Mouse (Mus musculus): ENCODE data around the gene Dclk2. TPM values are rescaled to one million over a fixed set of nuclear protein-coding genes. Genes with fewer than 3 reads are reported as not detected.
A peak's percentile ranks its signal among the peaks of the same experiment; 100 is the strongest.

Dclk2 gene
- polyA plus RNA-seq, 1 experiment from 2014 or later = 4.6 TPM

- no peaks in the 10 kb centered on the region for H3K27me3 ChIP-seq (ENCODE audit: control insufficient read depth, insufficient read depth, low read length)
- H3K9ac ChIP-seq (ENCODE audit: low read length) = no peak overlapping the region
- no peak overlapping the region for H3K4me2 ChIP-seq (ENCODE audit: low read depth, low read length)
- H3K27ac ChIP-seq (ENCODE audit: low read length) = no peak overlapping the region
- H3K9me3 ChIP-seq (replicated peaks; ENCODE audit: control insufficient read depth, low read length) = no peaks in the 10 kb centered on the region
- H3K4me3 ChIP-seq (replicated peaks; ENCODE audit: low read length) = no peak overlapping the region
- no peaks in the 10 kb centered on the region for H3K36me3 ChIP-seq (ENCODE audit: control insufficient read depth, insufficient read depth, low read length)
- no peak for ATAC-seq (ENCODE audit: insufficient read depth, low FRiP score)
- 0 out of 2 replicates have a peak, but pooled peaks cover 4% of the 10 kb centered on the region for H3K4me1 ChIP-seq (ENCODE audit: control insufficient read depth, insufficient read depth, low read length)
- 24% methylated on average over 10 of the region's 10 CpGs for WGBS
These were observed 100.3 kb downstream of the Dclk2 start for GRCm38 (mm10) chr3:86820344-86820743.

- WGBS = 93% methylated on average over 6 of the region's 6 CpGs
- no peak for ATAC-seq (ENCODE audit: insufficient read depth, low FRiP score)
- no peak overlapping the region for H3K27ac ChIP-seq (ENCODE audit: low read length)
These were observed 101.3 kb downstream of the Dclk2 start for GRCm38 (mm10) chr3:86819372-86819771.

GRCm38 (mm10) chr3:86818001-86818585 lies 102.6 kb downstream of the Dclk2 start:
- Histone ChIP-seq H3K36me3 (ENCODE audit: control insufficient read depth, insufficient read depth, low read length) (no peaks in the 10 kb centered on the region), H3K4me3 (replicated peaks; ENCODE audit: low read length) (no peak overlapping the region), H3K27me3 (ENCODE audit: control insufficient read depth, insufficient read depth, low read length) (no peaks in the 10 kb centered on the region), H3K9ac (ENCODE audit: low read length) (no peak overlapping the region), H3K4me1 (ENCODE audit: control insufficient read depth, insufficient read depth, low read length) (0 out of 2 replicates have a peak, but pooled peaks cover 4% of the 10 kb centered on the region), H3K27ac (ENCODE audit: low read length) (no peak overlapping the region), H3K9me3 (replicated peaks; ENCODE audit: control insufficient read depth, low read length) (no peaks in the 10 kb centered on the region), H3K4me2 (ENCODE audit: low read depth, low read length) (no peak overlapping the region)
- no peak for ATAC-seq (ENCODE audit: insufficient read depth, low FRiP score)
- 46% methylated on average over 13 of the region's 13 CpGs for WGBS

More at GRCm38 (mm10) chr3:86819372-86819771, 101.3 kb downstream of the Dclk2 start:
- Histone ChIP-seq H3K9me3 (replicated peaks; ENCODE audit: control insufficient read depth, low read length) (no peaks in the 10 kb centered on the region), H3K4me2 (ENCODE audit: low read depth, low read length) (no peak overlapping the region), H3K36me3 (ENCODE audit: control insufficient read depth, insufficient read depth, low read length) (no peaks in the 10 kb centered on the region), H3K27me3 (ENCODE audit: control insufficient read depth, insufficient read depth, low read length) (no peaks in the 10 kb centered on the region), H3K4me3 (replicated peaks; ENCODE audit: low read length) (no peak overlapping the region), H3K9ac (ENCODE audit: low read length) (no peak overlapping the region), H3K4me1 (ENCODE audit: control insufficient read depth, insufficient read depth, low read length) (0 out of 2 replicates have a peak, but pooled peaks cover 4% of the 10 kb centered on the region)

DNA sequence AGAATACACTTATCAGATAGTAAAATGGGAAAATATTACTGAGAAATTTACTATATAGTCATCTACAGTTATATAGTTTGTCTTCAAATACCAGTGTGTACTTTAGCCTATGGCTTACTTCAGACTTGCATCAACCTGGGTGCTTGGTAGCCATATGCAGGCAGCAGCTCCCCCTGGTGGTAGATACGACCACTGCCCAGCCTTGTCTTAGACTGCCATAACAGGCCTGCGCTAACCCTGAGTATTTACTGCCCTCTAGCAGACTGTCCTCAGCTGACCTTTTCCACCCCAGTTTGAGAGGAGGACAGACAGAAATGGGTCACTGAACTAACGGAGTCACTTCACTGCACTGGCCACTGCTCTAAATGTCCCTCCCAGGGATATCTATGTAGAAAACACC lies 108.0 kb downstream of the Dclk2 start:
- Histone ChIP-seq H3K4me1 (ENCODE audit: control insufficient read depth, insufficient read depth, low read length) (no peaks in the 10 kb centered on the region), H3K4me2 (ENCODE audit: low read depth, low read length) (no peak overlapping the region), H3K36me3 (ENCODE audit: control insufficient read depth, insufficient read depth, low read length) (no peaks in the 10 kb centered on the region), H3K4me3 (replicated peaks; ENCODE audit: low read length) (no peak overlapping the region), H3K27ac (ENCODE audit: low read length) (no peak overlapping the region), H3K9ac (ENCODE audit: low read length) (no peak overlapping the region), H3K27me3 (ENCODE audit: control insufficient read depth, insufficient read depth, low read length) (no peaks in the 10 kb centered on the region), H3K9me3 (replicated peaks; ENCODE audit: control insufficient read depth, low read length) (no peaks in the 10 kb centered on the region)
- peak; percentile 68; the same call in 1 of the 2 replicates for ATAC-seq (ENCODE audit: insufficient read depth, low FRiP score)
- 27% methylated on average over 3 of the region's 3 CpGs for WGBS

GRCm38 (mm10) chr3:86810908-86811307 lies 109.7 kb downstream of the Dclk2 start:
- Histone ChIP-seq H3K4me2 (ENCODE audit: low read depth, low read length) (no peak overlapping the region), H3K27ac (ENCODE audit: low read length) (no peak overlapping the region), H3K27me3 (ENCODE audit: control insufficient read depth, insufficient read depth, low read length) (no peaks in the 10 kb centered on the region), H3K9me3 (replicated peaks; ENCODE audit: control insufficient read depth, low read length) (no peaks in the 10 kb centered on the region), H3K4me1 (ENCODE audit: control insufficient read depth, insufficient read depth, low read length) (no peaks in the 10 kb centered on the region), H3K9ac (ENCODE audit: low read length) (no peak overlapping the region), H3K36me3 (ENCODE audit: control insufficient read depth, insufficient read depth, low read length) (no peaks in the 10 kb centered on the region), H3K4me3 (replicated peaks; ENCODE audit: low read length) (no peak overlapping the region)
- WGBS = 85% methylated on average over 5 of the region's 5 CpGs
- no peak for ATAC-seq (ENCODE audit: insufficient read depth, low FRiP score)

DNA sequence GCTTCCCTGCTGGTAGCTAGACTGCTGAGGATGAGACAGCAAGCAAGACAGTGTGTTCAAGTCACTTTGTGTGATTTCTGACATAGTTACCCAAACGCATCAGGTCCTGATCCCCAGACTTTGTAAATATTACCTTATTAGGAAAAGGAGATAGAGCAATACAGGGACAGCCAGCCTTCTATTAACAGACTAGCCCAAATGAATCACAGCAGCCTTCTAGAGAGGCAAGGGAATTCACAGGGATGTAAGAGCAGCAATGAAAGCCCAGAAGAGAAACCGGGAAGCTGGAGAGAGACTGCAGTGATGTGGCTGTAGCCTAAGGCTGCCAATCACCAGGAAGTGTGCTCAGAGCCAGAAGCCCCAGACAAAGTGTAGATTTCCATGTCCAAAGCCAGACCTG lies 111.0 kb downstream of the Dclk2 start:
- no peak overlapping the region for H3K4me2 ChIP-seq (ENCODE audit: low read depth, low read length)
- no peak overlapping the region for H3K4me3 ChIP-seq (replicated peaks; ENCODE audit: low read length)
- 26% methylated on average over 2 of the region's 2 CpGs for WGBS
- no peak overlapping the region for H3K9ac ChIP-seq (ENCODE audit: low read length)
- peak; percentile 44; the same call in 1 of the 2 replicates for ATAC-seq (ENCODE audit: insufficient read depth, low FRiP score)
- H3K9me3 ChIP-seq (replicated peaks; ENCODE audit: control insufficient read depth, low read length) = no peaks in the 10 kb centered on the region
- H3K27me3 ChIP-seq (ENCODE audit: control insufficient read depth, insufficient read depth, low read length) = no peaks in the 10 kb centered on the region
- H3K27ac ChIP-seq (ENCODE audit: low read length) = peak overlapping the region; percentile 42
- H3K4me1 ChIP-seq (ENCODE audit: control insufficient read depth, insufficient read depth, low read length) = no peaks in the 10 kb centered on the region
- no peaks in the 10 kb centered on the region for H3K36me3 ChIP-seq (ENCODE audit: control insufficient read depth, insufficient read depth, low read length)

DNA sequence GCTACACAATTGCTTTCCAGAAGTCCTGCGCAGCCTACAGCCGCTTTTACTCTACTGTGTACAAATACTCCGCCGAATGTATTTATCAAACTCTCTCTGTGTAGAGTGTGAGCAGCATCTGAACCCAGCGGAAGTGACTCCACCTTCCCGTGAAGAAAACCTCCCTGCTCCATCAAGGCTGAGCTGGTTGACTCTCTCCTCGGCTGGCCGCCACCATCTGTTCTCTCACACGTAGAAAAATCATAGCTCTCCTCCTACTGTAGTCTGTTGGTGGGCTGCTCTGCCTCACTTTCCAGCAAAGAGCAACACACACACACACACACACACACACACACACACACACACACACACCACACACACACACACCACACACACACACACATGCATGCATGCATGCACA lies 111.5 kb downstream of the Dclk2 start:
- Histone ChIP-seq H3K27me3 (ENCODE audit: control insufficient read depth, insufficient read depth, low read length) (no peaks in the 10 kb centered on the region), H3K4me1 (ENCODE audit: control insufficient read depth, insufficient read depth, low read length) (no peaks in the 10 kb centered on the region), H3K36me3 (ENCODE audit: control insufficient read depth, insufficient read depth, low read length) (no peaks in the 10 kb centered on the region), H3K9me3 (replicated peaks; ENCODE audit: control insufficient read depth, low read length) (no peaks in the 10 kb centered on the region), H3K27ac (ENCODE audit: low read length) (peak overlapping the region; percentile 42), H3K9ac (ENCODE audit: low read length) (no peak overlapping the region), H3K4me2 (ENCODE audit: low read depth, low read length) (no peak overlapping the region), H3K4me3 (replicated peaks; ENCODE audit: low read length) (no peak overlapping the region)
- ATAC-seq (ENCODE audit: insufficient read depth, low FRiP score) = no peak
- WGBS = 56% methylated on average over 9 of the region's 9 CpGs

- H3K4me3 ChIP-seq (replicated peaks; ENCODE audit: low read length) = no peak overlapping the region
- H3K36me3 ChIP-seq (ENCODE audit: control insufficient read depth, insufficient read depth, low read length) = no peaks in the 10 kb centered on the region
- H3K27ac ChIP-seq (ENCODE audit: low read length) = no peak overlapping the region
- no peaks in the 10 kb centered on the region for H3K27me3 ChIP-seq (ENCODE audit: control insufficient read depth, insufficient read depth, low read length)
- ATAC-seq (ENCODE audit: insufficient read depth, low FRiP score) = no peak
- WGBS = 69% methylated on average over 14 of the region's 14 CpGs
- H3K9ac ChIP-seq (ENCODE audit: low read length) = no peak overlapping the region
- H3K4me1 ChIP-seq (ENCODE audit: control insufficient read depth, insufficient read depth, low read length) = no peaks in the 10 kb centered on the region
- no peaks in the 10 kb centered on the region for H3K9me3 ChIP-seq (replicated peaks; ENCODE audit: control insufficient read depth, low read length)
- no peak overlapping the region for H3K4me2 ChIP-seq (ENCODE audit: low read depth, low read length)
These were observed 112.7 kb downstream of the Dclk2 start for GRCm38 (mm10) chr3:86807750-86808467.

DNA sequence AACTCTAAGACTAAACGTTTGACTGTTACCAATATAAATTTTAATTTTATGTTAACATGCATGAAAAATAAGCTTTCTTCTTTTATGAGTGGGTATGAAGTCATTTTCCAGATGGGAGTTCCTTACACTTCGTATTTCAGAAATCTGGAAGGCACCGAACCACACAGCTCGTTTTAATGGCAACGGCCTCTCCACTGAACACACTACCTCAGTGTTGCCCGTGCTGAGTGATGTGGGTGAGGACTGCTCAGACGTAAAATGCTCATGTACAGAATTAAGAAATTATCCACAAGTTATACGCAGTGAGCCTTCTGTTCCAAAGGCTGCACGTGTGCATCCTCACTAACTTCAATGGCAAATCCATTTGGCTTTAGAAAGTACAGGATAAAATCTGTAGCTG lies 113.8 kb downstream of the Dclk2 start:
- Histone ChIP-seq H3K4me2 (ENCODE audit: low read depth, low read length) (no peak overlapping the region), H3K9me3 (replicated peaks; ENCODE audit: control insufficient read depth, low read length) (no peaks in the 10 kb centered on the region), H3K4me3 (replicated peaks; ENCODE audit: low read length) (no peak overlapping the region), H3K4me1 (ENCODE audit: control insufficient read depth, insufficient read depth, low read length) (no peaks in the 10 kb centered on the region), H3K36me3 (ENCODE audit: control insufficient read depth, insufficient read depth, low read length) (no peaks in the 10 kb centered on the region), H3K27me3 (ENCODE audit: control insufficient read depth, insufficient read depth, low read length) (no peaks in the 10 kb centered on the region), H3K9ac (ENCODE audit: low read length) (no peak overlapping the region), H3K27ac (ENCODE audit: low read length) (no peak overlapping the region)
- WGBS = 91% methylated on average over 9 of the region's 9 CpGs
- ATAC-seq (ENCODE audit: insufficient read depth, low FRiP score) = no peak

Data from stomach, embryonic 16.5 days (tissue).